Mouse (Mus musculus): ENCODE measurements at regions not wholly inside any gene's neighbourhood (a gene's known extent, or its start where the extent isn't known, plus 50 kb on each side); places are given as distances from the start of the nearest gene placed in this dataset.

- WGBS: 64% methylated on average over 4 of the region's 4 CpGs
Observed at GRCm38 (mm10) chr8:127855653-127856300, 502.6 kb upstream of the Nrp1 start.

GRCm38 (mm10) chr8:127856351-127857135 is 501.9 kb upstream of the Nrp1 start:
- no peaks in the 10 kb centered on the region for H3K4me1 ChIP-seq (ENCODE audit: control insufficient read depth, insufficient read depth, insufficient read length)
- no peaks in the 10 kb centered on the region for H3K27me3 ChIP-seq (ENCODE audit: control insufficient read depth, insufficient read depth, low read length)
- TF ChIP-seq POLR2A (IDR thresholded peaks at IDR 0.05; ENCODE audit: low read depth, low read length) (no peak), CTCF (IDR thresholded peaks at IDR 0.05; ENCODE audit: extremely low read depth, insufficient read depth, insufficient read length, insufficient replicate concordance) (no peak)
- no peak for DNase-seq (ENCODE audit: low read depth in 1 of 2, low spot score in 2 of 2)
- WGBS: 83% methylated on average over 5 of the region's 5 CpGs
- no peak overlapping the region for H3K27ac ChIP-seq (ENCODE audit: insufficient read depth, low read length)
- H3K4me3 ChIP-seq (ENCODE audit: extremely low read depth, insufficient read depth, insufficient read length): no peak overlapping the region
- no peaks in the 10 kb centered on the region for H3K36me3 ChIP-seq (ENCODE audit: control insufficient read depth, insufficient read depth, low read length)

More at GRCm38 (mm10) chr8:127855653-127856300, 502.6 kb upstream of the Nrp1 start:
- H3K27me3 ChIP-seq (ENCODE audit: control insufficient read depth, insufficient read depth, low read length): no peaks in the 10 kb centered on the region
- H3K4me3 ChIP-seq (ENCODE audit: extremely low read depth, insufficient read depth, insufficient read length): no peak overlapping the region
- no peaks in the 10 kb centered on the region for H3K36me3 ChIP-seq (ENCODE audit: control insufficient read depth, insufficient read depth, low read length)
- no peak overlapping the region for H3K27ac ChIP-seq (ENCODE audit: insufficient read depth, low read length)
- TF ChIP-seq CTCF (IDR thresholded peaks at IDR 0.05; ENCODE audit: extremely low read depth, insufficient read depth, insufficient read length, insufficient replicate concordance): no peak
- no peak for TF ChIP-seq POLR2A (IDR thresholded peaks at IDR 0.05; ENCODE audit: low read depth, low read length)
- no peak for DNase-seq (ENCODE audit: low read depth in 1 of 2, low spot score in 2 of 2)
- H3K4me1 ChIP-seq (ENCODE audit: control insufficient read depth, insufficient read depth, insufficient read length): no peaks in the 10 kb centered on the region

- Histone ChIP-seq H3K27me3 (ENCODE audit: control insufficient read depth, insufficient read depth, low read length) (no peaks in the 10 kb centered on the region), H3K4me3 (ENCODE audit: extremely low read depth, insufficient read depth, insufficient read length) (no peak overlapping the region), H3K36me3 (ENCODE audit: control insufficient read depth, insufficient read depth, low read length) (no peaks in the 10 kb centered on the region), H3K4me1 (ENCODE audit: control insufficient read depth, insufficient read depth, insufficient read length) (no peaks in the 10 kb centered on the region), H3K27ac (ENCODE audit: insufficient read depth, low read length) (no peak overlapping the region)
- no peak for DNase-seq (ENCODE audit: low read depth in 1 of 2, low spot score in 2 of 2)
- 90% methylated on average over 3 of the region's 3 CpGs for WGBS
- TF ChIP-seq POLR2A (IDR thresholded peaks at IDR 0.05; ENCODE audit: low read depth, low read length) (no peak), CTCF (IDR thresholded peaks at IDR 0.05; ENCODE audit: extremely low read depth, insufficient read depth, insufficient read length, insufficient replicate concordance) (no peak)
Observed at GRCm38 (mm10) chr8:127859036-127859435, 499.4 kb upstream of the Nrp1 start.

- H3K36me3 ChIP-seq (ENCODE audit: control insufficient read depth, insufficient read depth, low read length): no peaks in the 10 kb centered on the region
- no peak overlapping the region for H3K27ac ChIP-seq (ENCODE audit: insufficient read depth, low read length)
- no peaks in the 10 kb centered on the region for H3K4me1 ChIP-seq (ENCODE audit: control insufficient read depth, insufficient read depth, insufficient read length)
- no peak for DNase-seq (ENCODE audit: low read depth in 1 of 2, low spot score in 2 of 2)
- TF ChIP-seq POLR2A (IDR thresholded peaks at IDR 0.05; ENCODE audit: low read depth, low read length): no peak
- TF ChIP-seq CTCF (IDR thresholded peaks at IDR 0.05; ENCODE audit: extremely low read depth, insufficient read depth, insufficient read length, insufficient replicate concordance): no peak
- no peaks in the 10 kb centered on the region for H3K27me3 ChIP-seq (ENCODE audit: control insufficient read depth, insufficient read depth, low read length)
- no peak overlapping the region for H3K4me3 ChIP-seq (ENCODE audit: extremely low read depth, insufficient read depth, insufficient read length)
- 89% methylated on average over 3 of the region's 3 CpGs for WGBS
Observed at GRCm38 (mm10) chr8:127860376-127860775, 498.0 kb upstream of the Nrp1 start.

GRCm38 (mm10) chr8:127860891-127861290 is 497.5 kb upstream of the Nrp1 start:
- H3K4me1 ChIP-seq (ENCODE audit: control insufficient read depth, insufficient read depth, insufficient read length): no peaks in the 10 kb centered on the region
- WGBS: 13% methylated on average over 3 of the region's 3 CpGs
- DNase-seq (ENCODE audit: low read depth in 1 of 2, low spot score in 2 of 2): no peak
- H3K27me3 ChIP-seq (ENCODE audit: control insufficient read depth, insufficient read depth, low read length): no peaks in the 10 kb centered on the region
- TF ChIP-seq CTCF (IDR thresholded peaks at IDR 0.05; ENCODE audit: extremely low read depth, insufficient read depth, insufficient read length, insufficient replicate concordance) (no peak), POLR2A (IDR thresholded peaks at IDR 0.05; ENCODE audit: low read depth, low read length) (no peak)
- H3K27ac ChIP-seq (ENCODE audit: insufficient read depth, low read length): no peak overlapping the region
- no peak overlapping the region for H3K4me3 ChIP-seq (ENCODE audit: extremely low read depth, insufficient read depth, insufficient read length)
- H3K36me3 ChIP-seq (ENCODE audit: control insufficient read depth, insufficient read depth, low read length): no peaks in the 10 kb centered on the region

- 81% methylated on average over 1 of the region's 1 CpGs for WGBS
- Histone ChIP-seq H3K27ac (ENCODE audit: insufficient read depth, low read length) (no peak overlapping the region), H3K27me3 (ENCODE audit: control insufficient read depth, insufficient read depth, low read length) (0 out of 2 replicates have a peak, but pooled peaks cover 1% of the 10 kb centered on the region), H3K4me1 (ENCODE audit: control insufficient read depth, insufficient read depth, insufficient read length) (no peaks in the 10 kb centered on the region), H3K4me3 (ENCODE audit: extremely low read depth, insufficient read depth, insufficient read length) (no peak overlapping the region), H3K36me3 (ENCODE audit: control insufficient read depth, insufficient read depth, low read length) (no peaks in the 10 kb centered on the region)
- TF ChIP-seq POLR2A (IDR thresholded peaks at IDR 0.05; ENCODE audit: low read depth, low read length) (no peak), CTCF (IDR thresholded peaks at IDR 0.05; ENCODE audit: extremely low read depth, insufficient read depth, insufficient read length, insufficient replicate concordance) (no peak)
- no peak for DNase-seq (ENCODE audit: low read depth in 1 of 2, low spot score in 2 of 2)
Observed at GRCm38 (mm10) chr8:127884641-127885040, 473.8 kb upstream of the Nrp1 start.

- H3K27me3 ChIP-seq (ENCODE audit: control insufficient read depth, insufficient read depth, low read length): 0 out of 2 replicates have a peak, but pooled peaks cover 1% of the 10 kb centered on the region
- H3K27ac ChIP-seq (ENCODE audit: insufficient read depth, low read length): no peak overlapping the region
- TF ChIP-seq POLR2A (IDR thresholded peaks at IDR 0.05; ENCODE audit: low read depth, low read length): no peak
- no peak for TF ChIP-seq CTCF (IDR thresholded peaks at IDR 0.05; ENCODE audit: extremely low read depth, insufficient read depth, insufficient read length, insufficient replicate concordance)
- no peaks in the 10 kb centered on the region for H3K36me3 ChIP-seq (ENCODE audit: control insufficient read depth, insufficient read depth, low read length)
- H3K4me1 ChIP-seq (ENCODE audit: control insufficient read depth, insufficient read depth, insufficient read length): no peaks in the 10 kb centered on the region
- no peak for DNase-seq (ENCODE audit: low read depth in 1 of 2, low spot score in 2 of 2)
- WGBS: 83% methylated on average over 3 of the region's 3 CpGs
- no peak overlapping the region for H3K4me3 ChIP-seq (ENCODE audit: extremely low read depth, insufficient read depth, insufficient read length)
Observed at GRCm38 (mm10) chr8:127885211-127885610, 473.2 kb upstream of the Nrp1 start.
